Mouse (Mus musculus): ENCODE data around the gene Mtfr1l. TPM values are rescaled to one million over a fixed set of nuclear protein-coding genes. Genes with fewer than 3 reads are reported as not detected.
"Not testable (repeated sequence)": the region's sequence is repeated elsewhere in the genome, so short reads cannot be mapped to it uniquely, and the experiment has no call there.

The Mtfr1l gene
- polyA plus RNA-seq, 1 experiment from 2014 or later = 130 TPM

- peaks cover 31% of the 10 kb centered on the region for H3K4me1 ChIP-seq
- no peak overlapping the region for H3K4me3 ChIP-seq
- H3K4me2 ChIP-seq = peak overlapping the region; percentile 97
- no peak for ATAC-seq (ENCODE audit: insufficient number of reproducible peaks, insufficient read depth, low FRiP score, low TSS enrichment, low read depth)
- 64% methylated on average over 12 of the region's 12 CpGs for WGBS
- H3K27ac ChIP-seq = no peak overlapping the region
- H3K36me3 ChIP-seq = no peaks in the 10 kb centered on the region
- no peaks in the 10 kb centered on the region for H3K27me3 ChIP-seq
- no peak overlapping the region for H3K9ac ChIP-seq
- H3K9me3 ChIP-seq = no peaks in the 10 kb centered on the region
Observed at GRCm38 (mm10) chr4:134497986-134498731, 37.0 kb downstream of the Mtfr1l start.

GRCm38 (mm10) chr4:134497223-134497622 lies 38.0 kb downstream of the Mtfr1l start:
- Histone ChIP-seq H3K4me2 (peak overlapping the region; percentile 97), H3K27ac (no peak overlapping the region), H3K27me3 (no peaks in the 10 kb centered on the region), H3K9me3 (no peaks in the 10 kb centered on the region), H3K4me1 (peaks cover 31% of the 10 kb centered on the region), H3K4me3 (peak overlapping the region; percentile 61), H3K9ac (peak overlapping the region; percentile 75), H3K36me3 (no peaks in the 10 kb centered on the region)
- ATAC-seq (ENCODE audit: insufficient number of reproducible peaks, insufficient read depth, low FRiP score, low TSS enrichment, low read depth) = no peak
- 16% methylated on average over 6 of the region's 6 CpGs for WGBS

GRCm38 (mm10) chr4:134496595-134497210 lies 38.5 kb downstream of the Mtfr1l start, which contains the start of gene Paqr7:
Paqr7 (plus strand) TSS chr4:134496697.
- no peaks in the 10 kb centered on the region for H3K9me3 ChIP-seq
- no peaks in the 10 kb centered on the region for H3K36me3 ChIP-seq
- 0 out of 2 replicates have a peak within 1 kb of the TSS, but pooled peaks have one; percentile 44 for H3K27ac ChIP-seq
- H3K4me3 ChIP-seq = peak within 1 kb of the TSS; percentile 61
- peak within 1 kb of the TSS; percentile 75 for H3K9ac ChIP-seq
- no peaks in the 10 kb centered on the region for H3K27me3 ChIP-seq
- peak; percentile 72; the same call in 1 of the 2 replicates for ATAC-seq (ENCODE audit: insufficient number of reproducible peaks, insufficient read depth, low FRiP score, low TSS enrichment, low read depth)
- WGBS = 3% methylated on average over 35 of the region's 35 CpGs
- H3K4me1 ChIP-seq = peaks cover 31% of the 10 kb centered on the region
- H3K4me2 ChIP-seq = peak within 1 kb of the TSS; percentile 97

GRCm38 (mm10) chr4:134495546-134495923 lies 39.7 kb downstream of the Mtfr1l start:
- H3K36me3 ChIP-seq = no peaks in the 10 kb centered on the region
- H3K4me2 ChIP-seq = no peak overlapping the region
- 71% methylated on average over 5 of the region's 5 CpGs for WGBS
- H3K9ac ChIP-seq = no peak overlapping the region
- peak overlapping the region; percentile 44; the same call in 1 of the 2 replicates for H3K27ac ChIP-seq
- H3K27me3 ChIP-seq = no peaks in the 10 kb centered on the region
- no peak overlapping the region for H3K4me3 ChIP-seq
- ATAC-seq (ENCODE audit: insufficient number of reproducible peaks, insufficient read depth, low FRiP score, low TSS enrichment, low read depth) = no peak
- peaks cover 31% of the 10 kb centered on the region for H3K4me1 ChIP-seq
- H3K9me3 ChIP-seq = no peaks in the 10 kb centered on the region

- no peak; the same call in 1 of the 2 replicates for ATAC-seq (ENCODE audit: insufficient number of reproducible peaks, insufficient read depth, low FRiP score, low TSS enrichment, low read depth)
- Histone ChIP-seq H3K9ac (no peak overlapping the region), H3K4me3 (no peak overlapping the region), H3K27me3 (no peaks in the 10 kb centered on the region), H3K9me3 (no peaks in the 10 kb centered on the region), H3K36me3 (no peaks in the 10 kb centered on the region), H3K27ac (peak overlapping the region; percentile 44), H3K4me1 (peaks cover 31% of the 10 kb centered on the region), H3K4me2 (no peak overlapping the region)
- WGBS = 67% methylated on average over 16 of the region's 16 CpGs
Observed at GRCm38 (mm10) chr4:134494780-134495545, 40.2 kb downstream of the Mtfr1l start.

- H3K4me3 ChIP-seq; H3K4me2 ChIP-seq; H3K36me3 ChIP-seq; H3K27ac ChIP-seq; ATAC-seq (ENCODE audit: insufficient number of reproducible peaks, insufficient read depth, low FRiP score, low TSS enrichment, low read depth); H3K27me3 ChIP-seq; H3K9ac ChIP-seq; H3K9me3 ChIP-seq: not testable (repeated sequence)
- peaks cover 31% of the 10 kb centered on the region for H3K4me1 ChIP-seq
- WGBS = 90% methylated on average over 6 of the region's 6 CpGs
Observed at GRCm38 (mm10) chr4:134494161-134494560, 41.0 kb downstream of the Mtfr1l start.

- H3K36me3 ChIP-seq = no peaks in the 10 kb centered on the region
- no peak overlapping the region for H3K4me2 ChIP-seq
- no peaks in the 10 kb centered on the region for H3K27me3 ChIP-seq
- H3K9me3 ChIP-seq = no peaks in the 10 kb centered on the region
- H3K9ac ChIP-seq = no peak overlapping the region
- H3K27ac ChIP-seq = no peak overlapping the region
- H3K4me3 ChIP-seq = no peak overlapping the region
- no peak for ATAC-seq (ENCODE audit: insufficient number of reproducible peaks, insufficient read depth, low FRiP score, low TSS enrichment, low read depth)
- WGBS = 60% methylated on average over 6 of the region's 6 CpGs
- peaks cover 23% of the 10 kb centered on the region for H3K4me1 ChIP-seq
Observed at GRCm38 (mm10) chr4:134491716-134492115, 43.5 kb downstream of the Mtfr1l start.

GRCm38 (mm10) chr4:134489986-134490665 lies 45.1 kb downstream of the Mtfr1l start:
- no peak for ATAC-seq (ENCODE audit: insufficient number of reproducible peaks, insufficient read depth, low FRiP score, low TSS enrichment, low read depth)
- WGBS = 85% methylated on average over 11 of the region's 11 CpGs
- no peaks in the 10 kb centered on the region for H3K27me3 ChIP-seq

GRCm38 (mm10) chr4:134488211-134488610 lies 47.0 kb downstream of the Mtfr1l start:
- ATAC-seq (ENCODE audit: insufficient number of reproducible peaks, insufficient read depth, low FRiP score, low TSS enrichment, low read depth) = no peak
- Histone ChIP-seq H3K27me3 (peaks cover 2% of the 10 kb centered on the region; the same call in 1 of the 2 replicates), H3K4me3 (no peak overlapping the region), H3K4me1 (peaks cover 6% of the 10 kb centered on the region; the same call in 1 of the 2 replicates), H3K27ac (no peak overlapping the region), H3K36me3 (no peaks in the 10 kb centered on the region), H3K9ac (no peak overlapping the region), H3K9me3 (no peaks in the 10 kb centered on the region), H3K4me2 (no peak overlapping the region)
- 84% methylated on average over 5 of the region's 5 CpGs for WGBS

More at GRCm38 (mm10) chr4:134489986-134490665, 45.1 kb downstream of the Mtfr1l start:
- Histone ChIP-seq H3K4me2 (no peak overlapping the region), H3K4me1 (peaks cover 13% of the 10 kb centered on the region), H3K9me3 (no peaks in the 10 kb centered on the region), H3K4me3 (no peak overlapping the region), H3K27ac (no peak overlapping the region), H3K9ac (no peak overlapping the region), H3K36me3 (no peaks in the 10 kb centered on the region)

GRCm38 (mm10) chr4:134485151-134485900 lies 49.9 kb downstream of the Mtfr1l start:
- WGBS = 89% methylated on average over 5 of the region's 5 CpGs
- Histone ChIP-seq H3K36me3 (no peaks in the 10 kb centered on the region), H3K9me3 (no peaks in the 10 kb centered on the region)

More at GRCm38 (mm10) chr4:134485151-134485900, 49.9 kb downstream of the Mtfr1l start:
- no peak overlapping the region for H3K27ac ChIP-seq
- H3K4me1 ChIP-seq = peaks cover 6% of the 10 kb centered on the region; the same call in 1 of the 2 replicates
- ATAC-seq (ENCODE audit: insufficient number of reproducible peaks, insufficient read depth, low FRiP score, low TSS enrichment, low read depth) = no peak
- peaks cover 8% of the 10 kb centered on the region; the same call in 1 of the 2 replicates for H3K27me3 ChIP-seq
- H3K9ac ChIP-seq = no peak overlapping the region
- H3K4me3 ChIP-seq = no peak overlapping the region
- no peak overlapping the region for H3K4me2 ChIP-seq
